Mouse (Mus musculus) erythroblast, adult 5-6 weeks (primary cell): ENCODE data around the gene Sdhaf4. TPM values are rescaled to one million over a fixed set of nuclear protein-coding genes. Genes with fewer than 3 reads are reported as not detected.
"Not testable (repeated sequence)": the region's sequence is repeated elsewhere in the genome, so short reads cannot be mapped to it uniquely, and the experiment has no call there.

ENCODE experiments used
- ATAC-seq: replicated peaks from 2 replicates; pipeline ENCODE4 v1.8.0; 2016; ENCODE audit warnings: moderate number of reproducible peaks, mild to moderate bottlenecking, moderate TSS enrichment, inconsistent platforms; ENCODE audit not compliant: poor library complexity, low FRiP score, severe bottlenecking
- total RNA-seq, 2 experiments: library from RNA; stranded (forward) in 1 of 2; stranded (reverse) in 1 of 2; fragments of 150-400 nt in 1 of 2; fragments of 200-764, 138-1000 nt in 1 of 2; gene quantifications; 2 replicates each; pipeline versions ENCODE4 v1.2.3 to v1.2.4; 2015 to 2017; ENCODE audit warnings: low replicate concordance in 2 of 2

Gene Sdhaf4
- total RNA-seq (2015; ENCODE audit: low replicate concordance) = 7.5 and 13.8 TPM in 2 replicates
- 6.7 and 8.2 TPM in 2 replicates for total RNA-seq (2017; ENCODE audit: low replicate concordance)

GRCm38 (mm10) chr1:24005070-24005804 is at the start of gene Sdhaf4:
Gene Sdhaf4 (minus strand): TSS chr1:24005656.
- ATAC-seq = peak; percentile 98

GRCm38 (mm10) chr1:24046730-24047510 is 41.5 kb upstream of the Sdhaf4 start:
- ATAC-seq = no peak

- ATAC-seq = no peak
Observed at GRCm38 (mm10) chr1:24045627-24046026, 40.2 kb upstream of the Sdhaf4 start.

GRCm38 (mm10) chr1:24043007-24043406 is 37.6 kb upstream of the Sdhaf4 start:
- ATAC-seq = no peak

- no peak for ATAC-seq
Observed at GRCm38 (mm10) chr1:24033759-24034423, 28.4 kb upstream of the Sdhaf4 start.

- ATAC-seq = no peak
Observed at GRCm38 (mm10) chr1:24010821-24011220, 5.4 kb upstream of the Sdhaf4 start.

- ATAC-seq = no peak
Observed at GRCm38 (mm10) chr1:24010016-24010415, 4.6 kb upstream of the Sdhaf4 start.

- ATAC-seq = no peak
Observed at GRCm38 (mm10) chr1:24007621-24008020, 2.2 kb upstream of the Sdhaf4 start.

- no peak for ATAC-seq
Observed at GRCm38 (mm10) chr1:23999318-23999717, 6.1 kb downstream of the Sdhaf4 start.

GRCm38 (mm10) chr1:23998866-23999265 is 6.6 kb downstream of the Sdhaf4 start:
- no peak for ATAC-seq

- ATAC-seq = no peak
Observed at GRCm38 (mm10) chr1:23998120-23998810, 7.2 kb downstream of the Sdhaf4 start.

GRCm38 (mm10) chr1:23997493-23997892 is 8.0 kb downstream of the Sdhaf4 start:
- no peak for ATAC-seq

- ATAC-seq = 0 out of 2 replicates have a peak, but pooled peaks have one; percentile 63
Observed at GRCm38 (mm10) chr1:23995420-23995819, 10.0 kb downstream of the Sdhaf4 start.

GRCm38 (mm10) chr1:23983118-23983517 is 22.3 kb downstream of the Sdhaf4 start:
- no peak for ATAC-seq

GRCm38 (mm10) chr1:23978281-23978680 is 27.2 kb downstream of the Sdhaf4 start:
- ATAC-seq = no peak

- ATAC-seq = not testable (repeated sequence)
Observed at GRCm38 (mm10) chr1:23971159-23971558, 34.3 kb downstream of the Sdhaf4 start.

- ATAC-seq = peak; percentile 76
Observed at GRCm38 (mm10) chr1:23968027-23968725, 37.3 kb downstream of the Sdhaf4 start.

- peak; percentile 91 for ATAC-seq
Observed at GRCm38 (mm10) chr1:23966226-23966625, 39.2 kb downstream of the Sdhaf4 start.

GRCm38 (mm10) chr1:23959415-23959732 is 46.1 kb downstream of the Sdhaf4 start:
- peak; percentile 28; the same call in 1 of the 2 replicates for ATAC-seq
